Mouse (Mus musculus): ENCODE measurements around the gene Zc3h15. TPM values are rescaled to one million over a fixed set of nuclear protein-coding genes. Genes with fewer than 3 reads are reported as not detected.

The Zc3h15 gene
- polyA plus RNA-seq (2017; shearing (Covaris generic)) = 127 TPM

DNA sequence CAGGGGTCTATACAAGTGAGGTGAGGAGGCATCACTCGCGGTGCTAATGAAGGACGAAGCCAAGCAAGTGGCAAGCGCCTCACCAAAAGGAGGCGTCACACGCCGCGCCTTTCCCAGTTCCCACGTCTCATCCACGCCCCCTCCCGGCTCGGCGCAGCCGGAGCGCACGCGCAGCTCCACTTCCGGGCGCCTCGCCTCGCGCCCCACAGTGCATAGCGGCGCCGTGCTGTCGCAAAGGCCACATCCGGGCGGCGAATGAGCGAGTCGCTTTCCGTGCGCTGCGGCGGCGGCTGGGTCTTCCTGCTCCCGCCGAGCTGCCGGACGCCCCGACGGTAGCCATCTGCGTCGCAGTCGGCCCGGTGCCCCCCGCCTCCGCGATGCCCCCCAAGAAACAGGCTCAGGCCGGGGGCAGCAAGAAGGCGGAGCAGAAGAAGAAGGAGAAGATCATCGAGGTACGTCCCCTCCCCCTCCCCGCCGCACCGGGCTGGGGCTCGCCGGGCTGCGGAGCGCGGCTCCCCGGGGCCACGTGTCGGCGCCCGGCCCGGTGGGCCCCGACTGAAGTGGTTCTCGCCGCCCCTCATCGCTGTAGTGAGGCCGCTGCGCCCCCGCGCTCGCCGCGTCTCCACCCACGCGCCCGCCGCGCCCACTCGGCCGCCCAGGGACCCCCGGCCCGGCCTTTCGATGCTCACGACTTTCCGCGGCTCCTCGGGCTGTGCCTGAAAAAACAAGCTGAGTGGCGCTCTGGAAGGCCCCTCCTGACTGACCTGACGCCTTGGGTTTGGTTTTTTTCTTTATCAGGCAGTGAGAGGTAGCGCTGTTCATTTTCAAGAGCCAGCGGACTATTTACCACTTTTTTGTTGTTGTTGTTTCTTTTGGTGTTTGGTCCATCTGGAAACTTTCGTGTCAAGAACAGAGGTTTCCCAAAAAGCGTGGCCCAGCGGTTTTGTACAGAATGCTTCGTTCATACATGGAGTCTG lies at the start of gene Zc3h15:
Gene Zc3h15 (plus strand): TSS at position 160 of the 977 bp plus-strand sequence.

Other genes starting within 250 kb of the Zc3h15 start
- 25.3 TPM for gene Itgav, start 80.0 kb downstream of the Zc3h15 start, polyA plus RNA-seq (2017; shearing (Covaris generic))
- 0.12 TPM for gene Fam171b, start 168.2 kb downstream of the Zc3h15 start, polyA plus RNA-seq (2017; shearing (Covaris generic))

All from naive thymus-derived CD4-positive, alpha-beta T cell, adult 5 months (primary cell).